Mouse (Mus musculus) ES-E14 (cell line): Measurements from ENCODE around the gene Syna. TPM values are rescaled to one million over a fixed set of nuclear protein-coding genes. Genes with fewer than 3 reads are reported as not detected.

Experiments
- DNase-seq: peaks from one replicate; pipeline ENCODE4 v3.0.0-alpha.2; 2013; ENCODE audit warnings: low read depth, low spot score
- H3K27ac ChIP-seq: 2 replicates; pipeline ENCODE4 v1.5.1; 2012; ENCODE audit warnings: low read depth, mild to moderate bottlenecking, low read length, moderate library complexity, mixed read lengths; ENCODE audit not compliant: poor library complexity, insufficient read depth, severe bottlenecking
- H3K36me3 ChIP-seq: 2 replicates; pipeline ENCODE4 v1.6.1; 2012; ENCODE audit warnings: mild to moderate bottlenecking, low read length, moderate library complexity, mixed read lengths; ENCODE audit not compliant: control insufficient read depth, poor library complexity, insufficient read depth, severe bottlenecking
- H3K4me1 ChIP-seq, 2 experiments: fragments of 150-350 bp in 1 of 2; sonication (generic) in 1 of 2; 2 replicates each; pipeline ENCODE4 v1.6.1; 2012; ENCODE audit warnings: low read length in 2 of 2, mild to moderate bottlenecking in 1 of 2, mixed read lengths in 1 of 2; ENCODE audit not compliant: control insufficient read depth in 2 of 2, insufficient read depth in 2 of 2, poor library complexity in 1 of 2
- H3K4me3 ChIP-seq, 2 experiments: fragments of 150-350 bp in 1 of 2; sonication (generic) in 1 of 2; 2 replicates each; pipeline ENCODE4 v1.5.1; 2012; ENCODE audit warnings: low read length in 2 of 2, low read depth in 1 of 2, mild to moderate bottlenecking in 1 of 2, mixed read lengths in 1 of 2; ENCODE audit not compliant: insufficient read depth in 1 of 2, poor library complexity in 1 of 2, severe bottlenecking in 1 of 2
- H3K9ac ChIP-seq: 2 replicates; pipeline ENCODE4 v1.6.1; 2012; ENCODE audit warnings: low read depth, mild to moderate bottlenecking, low read length, mixed read lengths; ENCODE audit not compliant: poor library complexity, insufficient read depth, severe bottlenecking
- H3K9me3 ChIP-seq: fragments of 150-350 bp; sonication (generic); 2 replicates; pipeline ENCODE4 v1.6.1; 2012; ENCODE audit warnings: low read depth, mild to moderate bottlenecking, low read length; ENCODE audit not compliant: control insufficient read depth, insufficient read depth
- CHD2 ChIP-seq: IDR thresholded peaks from 2 replicates; pipeline ENCODE4 v1.6.1; 2014; ENCODE audit warnings: mild to moderate bottlenecking, low read depth, low read length, inconsistent platforms
- HCFC1 ChIP-seq: IDR thresholded peaks from 2 replicates; pipeline ENCODE4 v1.6.1; 2012; ENCODE audit warnings: low read length, inconsistent platforms, borderline replicate concordance; ENCODE audit not compliant: insufficient read depth
- MAFK ChIP-seq: IDR thresholded peaks from 2 replicates; pipeline ENCODE4 v1.6.1; 2014; ENCODE audit warnings: mild to moderate bottlenecking, low read depth, low read length, inconsistent platforms; ENCODE audit not compliant: insufficient read depth
- ZC3H11A ChIP-seq: IDR thresholded peaks from 2 replicates; pipeline ENCODE4 v1.6.1; 2012; ENCODE audit warnings: low read depth, mild to moderate bottlenecking, inconsistent platforms, low read length, borderline replicate concordance
- ZNF384 ChIP-seq: IDR thresholded peaks from 2 replicates; pipeline ENCODE4 v1.6.1; 2012; ENCODE audit warnings: low read depth, low read length, inconsistent platforms
- in situ Hi-C, 2 experiments: fragments of 600-800 bp; cut with MboI; formaldehyde crosslinking; loops; one replicate each; pipeline ENCODE4 v1.15.1; 2025; ENCODE audit warnings: low sequenced_read_pairs in 2 of 2, inconsistent platforms in 1 of 2; ENCODE audit not compliant: unreplicated experiment in 2 of 2
- total RNA-seq: library from RNA; depleted of rRNA; stranded (reverse); fragments of 300-350 nt; gene quantifications from 2 replicates; pipeline ENCODE4 v1.2.3, GENCODE M21; 2012; rRNA removed

Syna gene
- 0.16 and 0.18 TPM in 2 replicates for total RNA-seq

DNA sequence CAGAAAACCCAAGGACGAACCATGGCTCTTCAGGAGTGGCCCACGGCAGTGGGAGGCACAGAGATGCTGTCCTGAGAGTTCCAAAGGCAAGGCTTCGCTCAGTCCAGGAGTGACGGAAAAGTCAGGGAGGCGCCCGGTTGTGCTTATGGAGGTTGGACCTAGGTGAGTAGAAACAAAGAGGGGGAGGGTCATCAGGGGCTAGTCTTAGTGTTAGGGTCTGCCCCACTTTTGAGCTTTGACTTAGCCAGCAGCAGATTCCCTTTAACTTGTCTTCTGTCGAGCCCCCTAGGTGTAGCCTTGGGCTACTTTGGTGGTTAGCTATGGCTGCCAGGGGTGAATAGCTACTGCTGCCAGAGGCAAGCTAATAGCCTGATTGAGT, at the start of gene Syna:
Gene Syna, minus strand, starts transcription at position 101 of the 379 bp plus-strand sequence.
- DNase-seq, result no peak
- Histone ChIP-seq H3K4me1 (peaks cover 7 to 11% of the 10 kb centered on the region in 2 experiments; a peak in 2 of 4 replicates), H3K36me3 (no peaks in the 10 kb centered on the region), H3K27ac (no peak within 1 kb of the TSS), H3K9ac (no peak within 1 kb of the TSS), H3K4me3 (peak within 1 kb of the TSS in 1 of 2 experiments; percentile 49; a peak in 2 of 4 replicates), H3K9me3 (no peaks in the 10 kb centered on the region)
- in situ Hi-C loops, result no loop called here
- TF ChIP-seq ZNF384 (no peak), MAFK (no peak), CHD2 (no peak), HCFC1 (no peak), ZC3H11A (no peak)

DNA sequence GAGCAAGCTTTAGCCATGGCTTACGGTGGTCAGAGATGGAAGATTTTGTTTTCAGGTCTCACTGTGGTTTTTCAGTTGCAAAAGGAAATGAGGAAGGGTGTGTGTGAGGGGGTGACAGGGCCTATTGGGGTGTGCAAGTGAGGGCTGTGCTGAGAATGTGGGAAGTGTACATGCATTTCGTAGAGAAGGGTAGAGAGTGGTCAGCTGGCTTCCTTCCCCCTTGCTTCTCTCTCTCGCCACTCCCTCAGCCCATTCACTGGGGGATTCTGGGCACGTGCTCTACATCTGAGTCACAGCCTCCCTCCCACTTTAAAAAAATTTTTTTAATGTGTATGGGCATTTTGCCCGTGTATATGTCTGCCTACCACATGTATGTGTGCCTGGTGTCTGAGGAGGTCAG, 47.1 kb upstream of the Syna start:
- Histone ChIP-seq H3K27ac (no peak overlapping the region), H3K4me1 (peaks cover 0 to 6% of the 10 kb centered on the region in 2 experiments; a peak in 2 of 4 replicates), H3K36me3 (no peaks in the 10 kb centered on the region), H3K9me3 (no peaks in the 10 kb centered on the region), H3K4me3 (no peak overlapping the region), H3K9ac (no peak overlapping the region)
- TF ChIP-seq MAFK (no peak), ZC3H11A (no peak), HCFC1 (no peak), ZNF384 (no peak), CHD2 (no peak)
- in situ Hi-C loops, result no loop called here
- DNase-seq, result no peak

DNA sequence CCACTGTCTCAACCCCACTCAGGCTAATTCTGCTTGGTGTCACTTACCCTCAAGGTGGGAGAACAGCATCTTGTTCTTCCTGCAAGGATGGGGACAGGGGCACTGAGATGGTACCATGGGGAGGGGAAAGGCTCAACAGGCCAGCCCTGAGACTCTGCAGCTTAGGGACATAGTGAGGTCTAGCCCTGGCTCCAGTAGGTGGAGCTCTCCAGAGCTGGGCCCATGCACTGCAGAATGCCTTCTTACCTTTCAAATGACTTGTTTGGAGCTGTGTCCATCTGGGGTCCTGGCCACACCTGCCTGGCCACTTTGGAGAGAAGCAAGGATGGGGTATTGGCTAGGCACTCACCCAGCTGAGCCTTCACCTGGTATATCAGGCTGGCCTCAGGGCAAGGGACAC, 46.3 kb upstream of the Syna start:
- H3K4me1 ChIP-seq, result peaks cover 0 to 4% of the 10 kb centered on the region in 2 experiments; a peak in 2 of 4 replicates
- H3K4me3 ChIP-seq, result no peak overlapping the region
- TF ChIP-seq ZC3H11A (no peak), CHD2 (no peak), HCFC1 (no peak), MAFK (no peak), ZNF384 (no peak)
- no peaks in the 10 kb centered on the region for H3K9me3 ChIP-seq
- no peak overlapping the region for H3K27ac ChIP-seq
- H3K9ac ChIP-seq, result no peak overlapping the region
- in situ Hi-C loops, result no loop called here
- DNase-seq, result no peak
- no peaks in the 10 kb centered on the region for H3K36me3 ChIP-seq

DNA sequence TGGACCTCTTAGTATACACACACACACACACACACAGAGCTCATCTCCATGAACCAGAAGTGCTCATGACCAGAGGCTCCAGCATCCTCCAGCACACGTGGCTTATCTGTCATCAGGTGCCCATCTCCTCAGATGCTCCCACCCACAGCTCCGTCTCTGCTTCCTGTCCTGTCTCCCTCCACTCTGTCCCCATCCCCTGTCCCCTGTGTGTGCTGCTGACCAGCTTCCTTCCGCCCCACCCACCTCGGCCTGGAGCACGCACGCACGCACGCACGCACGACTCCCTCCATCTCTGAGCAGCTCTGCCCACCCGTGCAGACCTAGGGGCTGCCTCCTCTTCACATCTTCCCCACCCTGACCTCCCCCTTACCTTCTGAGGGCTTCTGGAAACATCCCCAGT, 44.4 kb upstream of the Syna start:
- no peaks in the 10 kb centered on the region for H3K9me3 ChIP-seq
- H3K9ac ChIP-seq, result no peak overlapping the region
- no peaks in the 10 kb centered on the region; a peak in 1 of 4 replicates for H3K4me1 ChIP-seq
- no peak for TF ChIP-seq HCFC1
- no peak for TF ChIP-seq ZNF384
- no peak for TF ChIP-seq MAFK
- no peak for TF ChIP-seq ZC3H11A
- no peak for TF ChIP-seq CHD2
- DNase-seq, result no peak
- H3K36me3 ChIP-seq, result no peaks in the 10 kb centered on the region
- H3K4me3 ChIP-seq, result no peak overlapping the region
- in situ Hi-C loops, result no loop called here
- no peak overlapping the region for H3K27ac ChIP-seq
